Mouse (Mus musculus): ENCODE measurements around the gene A630095N17Rik.
"Not testable (repeated sequence)": the region's sequence is repeated elsewhere in the genome, so short reads cannot be mapped to it uniquely, and the experiment has no call there.

A630095N17Rik gene

DNA sequence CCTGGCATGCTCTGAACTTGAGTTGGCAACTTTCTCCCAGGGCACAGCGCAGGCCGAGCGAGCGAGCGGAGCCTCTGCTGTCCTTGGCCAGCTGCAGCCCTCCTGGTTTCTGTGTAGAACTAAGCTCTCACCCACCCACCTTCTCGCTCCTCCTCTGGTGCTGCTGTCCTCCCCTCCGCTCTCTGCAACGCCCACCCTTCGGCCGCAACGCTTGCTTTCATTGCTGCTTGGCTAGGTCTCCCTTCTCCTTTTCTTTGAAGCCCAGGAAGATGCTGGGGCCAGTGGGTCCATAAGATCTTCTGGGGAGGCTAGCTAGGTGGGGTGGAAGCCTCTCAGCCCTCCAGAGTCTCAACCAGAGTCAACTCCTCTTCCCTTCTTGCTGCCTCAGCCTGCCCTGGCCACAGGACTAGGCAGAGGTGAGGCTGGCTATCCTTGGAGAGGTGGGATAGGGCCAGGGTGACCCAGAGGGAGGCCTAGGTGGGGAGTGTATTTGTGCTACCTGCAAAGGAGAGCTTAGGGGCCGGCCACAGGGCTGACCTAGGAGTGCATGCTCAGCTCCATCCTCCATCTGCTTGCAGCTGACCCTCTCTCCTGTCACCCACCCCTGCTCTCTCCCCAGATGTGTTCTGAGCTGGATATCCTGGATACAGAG lies 12.4 kb upstream of the A630095N17Rik start:
- CTCF ChIA-PET, result no interaction called here

DNA sequence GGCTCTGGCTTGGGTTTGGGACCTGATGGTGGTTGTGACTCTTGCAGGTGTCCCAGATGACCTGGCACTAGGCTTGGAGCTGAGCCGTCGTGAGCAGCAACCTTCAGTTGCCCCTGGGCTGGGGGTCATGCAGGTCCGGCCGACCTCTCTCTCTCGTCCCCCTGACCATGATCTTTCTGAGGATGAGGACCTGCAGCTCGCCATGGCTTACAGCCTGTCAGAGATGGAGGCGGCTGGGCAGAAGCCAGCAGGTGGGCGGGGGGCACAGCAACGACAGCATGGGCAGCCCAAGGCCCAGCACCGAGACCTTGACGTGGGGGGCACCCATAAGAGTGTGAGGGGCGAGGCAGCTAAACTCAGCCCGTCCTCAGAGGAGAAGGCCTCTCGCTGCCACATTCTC lies 11.5 kb upstream of the A630095N17Rik start:
- CTCF ChIA-PET, result no interaction called here

DNA sequence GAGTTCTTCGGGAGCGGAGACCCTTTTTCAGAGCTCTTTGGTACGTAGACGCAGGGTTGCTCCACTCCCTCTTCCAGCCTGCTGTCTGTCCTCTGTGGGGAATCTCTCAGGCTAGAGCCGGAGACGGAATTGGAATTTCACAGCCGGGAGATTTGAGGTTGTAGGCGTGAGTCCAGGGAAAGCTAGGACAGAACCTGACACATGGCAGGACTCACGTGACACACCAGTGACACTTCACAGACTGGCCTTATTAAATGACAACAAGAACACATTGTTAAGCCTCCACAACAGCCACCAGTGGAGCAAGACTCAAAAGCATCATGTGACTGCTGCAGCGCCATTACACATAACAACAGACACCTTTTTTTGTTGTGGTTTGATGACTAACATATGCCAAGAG lies 7.7 kb upstream of the A630095N17Rik start:
- CTCF ChIA-PET, result no interaction called here

DNA sequence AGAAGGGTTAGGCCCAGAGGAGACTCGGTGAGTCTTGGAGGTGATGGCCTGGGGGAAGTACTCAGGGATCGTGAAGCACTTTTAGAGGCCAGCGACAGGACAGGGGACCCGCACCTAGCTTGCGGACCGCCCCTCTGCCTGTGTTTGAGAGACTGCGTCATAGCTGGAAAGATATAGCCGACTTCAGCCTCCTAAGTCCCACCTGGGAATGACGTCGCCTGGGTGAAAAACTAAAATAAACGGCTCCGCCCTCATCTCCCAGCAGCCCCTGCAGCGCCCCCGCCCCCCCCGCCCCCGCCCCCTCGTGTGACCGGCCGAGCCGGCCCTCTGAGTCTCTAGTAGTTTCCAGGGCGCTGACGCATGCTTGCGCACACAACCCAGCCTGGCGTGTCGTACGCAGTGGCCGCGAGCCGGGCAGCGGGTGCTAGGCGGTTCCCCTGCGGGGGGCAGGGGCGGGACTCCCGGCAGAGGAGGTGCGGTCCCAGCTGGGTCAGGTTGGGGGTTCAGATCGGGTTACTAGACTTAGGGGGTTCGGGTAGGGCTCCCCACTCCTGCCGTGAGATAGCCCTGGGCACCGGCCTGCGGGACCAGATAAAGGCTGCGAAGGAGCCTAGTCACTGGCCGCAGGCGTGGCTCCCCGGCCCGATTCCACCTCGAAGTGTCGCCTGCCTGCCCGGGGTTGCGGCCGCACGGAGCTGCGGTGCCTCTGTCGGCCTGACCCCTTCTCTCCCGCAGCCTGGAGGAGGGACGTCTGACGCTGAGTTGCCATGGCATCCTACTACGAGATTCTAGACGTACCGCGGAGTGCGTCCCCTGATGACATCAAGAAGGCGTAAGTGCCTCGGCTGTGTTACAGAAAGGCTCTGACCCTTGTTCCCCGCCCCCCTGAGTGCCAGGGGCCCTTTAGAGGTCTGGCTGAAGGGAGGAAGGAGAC lies 4.5 kb upstream of the A630095N17Rik start, which contains the start of gene Dnajb2:
Dnajb2 (plus strand) TSS at position 290 of the 934 bp plus-strand sequence.
- CTCF ChIA-PET, result interaction anchor here (0.6 to 1.9 kb wide), 7 partner anchors 13 to 535 kb away, joined by 3 to 25 read pairs (median 5); partner anchors contain the start of gene Zfand2b

DNA sequence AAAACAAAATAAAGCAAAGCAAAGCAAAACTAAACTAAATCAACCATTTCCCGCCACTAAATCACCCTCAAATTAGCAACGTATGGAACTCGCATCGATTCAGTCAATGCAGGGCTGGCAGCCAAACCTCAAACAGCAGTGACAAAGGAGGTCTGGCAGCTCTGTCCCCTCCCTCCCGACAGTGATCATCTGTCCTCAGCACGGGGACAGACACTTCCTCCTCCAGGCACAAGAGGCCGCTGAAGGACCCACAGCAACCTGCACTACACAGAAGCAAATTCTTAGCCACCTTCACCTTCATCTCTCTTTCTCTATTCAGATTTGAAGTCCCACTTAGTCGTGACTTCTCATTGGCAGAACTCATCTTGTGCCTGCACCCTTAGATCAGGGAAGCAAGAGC lies 2.7 kb upstream of the A630095N17Rik start:
- CTCF ChIA-PET, result interaction anchor here (0.7 kb wide), 1 partner anchor 17 kb away, joined by 3 read pairs; no protein-coding TSS in a partner anchor

DNA sequence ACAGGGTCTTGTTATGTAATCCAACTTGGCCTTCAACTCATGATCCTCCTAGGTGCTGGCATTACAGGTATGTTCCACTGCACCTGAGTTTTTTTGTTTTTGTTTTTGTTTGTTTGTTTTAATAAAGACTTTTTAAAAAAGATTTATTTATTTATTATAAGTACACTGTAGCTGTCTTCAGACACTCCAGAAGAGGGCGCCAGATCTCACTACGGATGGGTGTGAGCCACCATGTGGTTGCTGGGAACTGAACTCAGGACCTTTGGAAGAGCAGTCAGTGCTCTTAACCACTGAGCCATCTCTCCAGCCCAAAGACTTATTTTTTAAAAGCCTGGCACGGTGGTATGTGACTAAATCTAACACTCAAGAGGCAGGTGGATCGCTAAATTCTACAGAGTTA lies 587 bp upstream of the A630095N17Rik start:
- CTCF ChIA-PET, result not testable (repeated sequence)

DNA sequence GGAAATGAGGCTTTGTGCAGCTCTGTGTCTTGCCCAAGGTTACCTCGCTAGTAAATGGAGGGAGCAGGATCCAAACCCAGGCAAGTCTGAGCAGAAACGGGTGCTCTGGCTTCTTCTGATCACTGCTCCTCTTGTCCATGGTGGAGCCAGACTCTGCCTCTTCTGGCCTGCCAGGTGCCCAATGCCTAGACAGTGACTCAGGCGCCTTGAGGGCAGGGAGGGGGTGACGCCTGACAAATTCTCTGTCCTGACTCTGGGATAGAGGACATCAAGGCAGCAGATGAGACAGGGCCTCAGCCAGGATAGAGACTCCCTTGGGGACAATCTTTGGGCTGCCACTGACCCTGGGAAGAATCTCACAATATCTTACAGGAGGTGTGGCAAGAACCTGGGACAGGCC lies 678 bp downstream of the A630095N17Rik start:
- CTCF ChIA-PET, result no interaction called here

DNA sequence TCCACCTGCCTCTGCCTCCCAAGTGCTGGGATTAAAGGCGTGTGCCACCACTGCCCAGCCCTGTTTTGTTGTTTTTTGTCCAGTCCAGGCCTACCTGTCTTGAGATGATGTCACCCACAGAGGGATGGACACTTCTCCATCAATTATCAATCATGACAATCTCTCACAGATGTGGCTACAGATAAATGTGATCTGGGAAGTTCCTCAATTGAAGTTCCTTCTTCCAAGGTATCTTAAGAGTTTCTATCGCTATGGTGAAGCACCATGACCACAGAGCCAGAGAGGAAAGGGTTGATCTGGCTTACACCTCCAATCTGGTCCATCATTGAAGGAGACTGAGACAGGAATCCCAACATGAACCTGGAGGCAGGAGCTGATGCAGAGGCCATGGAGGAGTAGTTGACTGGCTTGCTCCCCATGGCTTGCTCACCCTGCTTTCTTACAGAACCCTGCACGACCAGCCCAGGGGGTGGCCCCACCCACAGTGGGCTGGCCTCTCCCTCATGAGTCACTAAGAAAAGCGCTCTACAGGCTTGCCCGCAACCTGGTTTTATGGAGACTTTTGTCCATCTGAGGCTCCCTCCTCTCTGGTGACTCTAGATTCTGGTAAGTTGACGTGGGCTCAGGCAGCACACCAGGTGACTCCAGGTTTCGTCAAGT lies 1.4 kb downstream of the A630095N17Rik start:
- CTCF ChIA-PET, result no interaction called here

DNA sequence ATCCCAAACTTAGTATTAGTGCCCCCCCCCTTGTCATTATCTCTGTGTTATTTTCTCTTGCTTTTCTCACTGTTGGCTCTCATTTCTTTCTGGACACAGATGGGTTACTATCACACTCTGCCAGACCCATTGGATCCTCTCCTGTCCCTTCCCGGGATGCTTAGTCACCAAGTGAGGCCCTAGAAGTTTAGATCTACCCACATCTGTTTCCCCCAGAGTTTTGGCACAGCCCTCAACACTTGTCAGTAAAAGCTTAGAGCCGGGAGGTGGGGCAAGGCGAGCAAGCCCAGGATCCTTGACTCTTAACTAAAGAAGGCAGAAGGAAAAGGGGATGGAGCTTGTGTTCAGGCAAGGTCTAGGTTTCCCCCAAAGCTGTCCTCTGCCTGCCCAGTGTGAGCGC lies 2.7 kb downstream of the A630095N17Rik start:
- CTCF ChIA-PET, result no interaction called here

DNA sequence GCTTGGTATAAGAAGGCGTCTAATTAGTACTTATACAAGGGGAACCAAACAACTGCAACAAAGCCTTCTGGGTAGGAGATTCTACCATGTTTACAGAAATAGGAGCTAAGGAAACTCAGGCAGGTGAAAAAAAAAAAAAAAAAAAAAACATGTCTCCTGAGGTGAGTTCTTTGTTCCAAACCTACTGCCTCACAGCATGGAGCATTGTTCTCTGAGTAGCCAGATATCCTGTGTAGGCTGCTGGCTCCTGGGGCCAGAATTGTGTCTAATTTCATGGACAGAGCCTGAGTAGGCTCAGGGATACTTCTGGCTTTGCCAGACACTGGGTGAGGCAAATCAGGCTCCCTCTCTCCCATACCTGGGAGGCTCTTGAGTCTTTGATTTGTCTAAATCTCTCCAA lies 4.2 kb downstream of the A630095N17Rik start:
- CTCF ChIA-PET, result interaction anchor here (0.7 kb wide), 1 partner anchor 24 kb away, joined by 3 read pairs; no protein-coding TSS in a partner anchor

DNA sequence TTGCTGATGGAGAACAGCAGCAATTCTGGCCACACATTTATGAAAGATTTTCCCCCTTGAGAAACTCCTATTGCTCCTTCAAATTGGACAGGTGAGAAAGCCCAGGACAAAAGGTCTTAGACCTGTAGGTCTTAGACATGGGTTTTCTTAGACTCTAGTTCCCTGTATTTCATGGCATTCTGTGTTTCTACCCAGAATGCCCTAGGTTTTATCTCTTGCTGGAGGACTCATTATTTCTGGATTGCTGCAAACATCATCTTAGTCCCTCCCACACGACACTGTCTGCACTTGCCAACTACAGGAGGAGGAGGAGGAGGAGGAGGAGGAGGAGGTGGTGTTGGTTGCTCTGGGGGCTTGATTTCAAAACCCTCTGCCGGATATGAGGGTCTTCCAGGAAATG lies 5.8 kb downstream of the A630095N17Rik start:
- CTCF ChIA-PET, result no interaction called here

DNA sequence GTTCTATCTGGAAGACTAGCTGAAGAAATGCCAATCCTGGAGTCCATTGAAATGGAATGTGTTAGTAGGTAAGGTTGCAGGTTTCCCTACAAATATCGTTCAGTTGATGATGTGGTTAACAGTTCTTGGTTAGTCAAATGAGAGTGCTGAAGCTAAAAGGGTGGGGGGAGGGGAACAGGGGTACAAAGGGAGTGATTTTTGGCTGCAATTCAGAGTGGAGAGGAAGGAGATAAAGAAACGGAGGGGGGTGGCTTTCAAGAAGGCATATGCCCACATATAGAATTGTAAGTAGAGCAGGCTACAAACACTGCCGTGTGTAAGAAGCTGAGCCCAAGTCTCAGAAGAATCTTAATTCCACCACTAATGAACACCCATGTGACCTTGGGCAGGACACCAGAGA lies 6.4 kb downstream of the A630095N17Rik start:
- CTCF ChIA-PET, result no interaction called here

DNA sequence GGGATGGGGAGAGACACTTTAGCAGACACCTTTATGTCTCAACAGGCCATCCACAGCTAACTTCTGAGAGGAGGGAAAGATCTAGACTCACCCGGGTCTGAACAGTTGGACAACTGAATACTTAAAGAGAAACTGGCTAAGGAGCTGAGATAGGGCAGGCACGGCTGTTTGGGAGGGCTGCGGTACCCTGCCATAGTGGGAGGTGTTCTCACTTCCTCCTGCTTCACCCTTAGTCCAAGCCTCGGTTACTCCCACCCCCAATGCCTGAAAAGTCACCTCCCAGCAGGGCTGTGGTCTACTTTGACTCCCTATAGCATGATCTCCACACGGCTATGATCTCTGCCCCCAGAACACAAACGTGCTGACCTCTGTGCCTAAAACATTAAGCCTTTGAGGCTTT lies 8.4 kb downstream of the A630095N17Rik start:
- CTCF ChIA-PET, result interaction anchor here (0.7 kb wide), 1 partner anchor 12 kb away, joined by 9 read pairs; no protein-coding TSS in a partner anchor

DNA sequence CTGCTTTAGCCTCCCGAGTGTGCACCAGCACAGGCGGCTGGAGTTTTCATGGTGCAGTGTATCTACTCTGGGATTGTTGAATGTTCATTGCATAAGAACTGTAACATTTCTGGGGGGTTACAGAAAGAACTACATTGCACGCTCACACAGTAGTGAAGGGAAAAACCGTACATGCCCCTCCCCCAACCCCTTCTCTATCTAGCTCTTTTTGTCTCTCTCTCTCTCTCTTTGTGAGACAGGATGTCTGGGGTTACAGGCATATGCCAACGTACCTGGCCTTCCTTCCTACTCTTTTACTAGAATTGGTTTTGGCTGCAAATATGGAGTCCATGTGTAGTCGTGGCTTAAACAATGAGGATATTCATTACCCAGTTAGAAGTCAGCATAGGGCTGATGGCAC lies 9.0 kb downstream of the A630095N17Rik start:
- CTCF ChIA-PET, result no interaction called here

DNA sequence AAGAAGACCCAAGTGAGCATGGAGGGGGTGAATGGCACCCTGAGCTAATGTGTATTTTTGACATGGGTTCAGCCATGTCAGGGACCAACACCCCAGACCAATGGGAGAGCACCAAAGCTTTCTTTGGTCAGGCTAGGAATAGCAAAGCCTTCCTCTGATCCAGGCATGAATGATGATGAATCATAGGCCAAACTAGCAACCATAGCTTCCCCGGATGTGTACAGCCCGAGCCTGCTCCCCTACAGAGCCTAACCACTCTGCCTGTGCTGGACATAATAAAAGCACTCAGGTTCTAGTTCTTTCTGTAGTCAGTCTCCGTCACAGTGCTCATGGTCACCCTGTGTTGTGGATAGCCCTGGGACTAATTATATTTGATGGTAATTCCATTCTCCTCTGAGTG lies 10.4 kb downstream of the A630095N17Rik start:
- CTCF ChIA-PET, result interaction anchor here (0.7 kb wide), 1 partner anchor 10 kb away, joined by 4 read pairs; no protein-coding TSS in a partner anchor

DNA sequence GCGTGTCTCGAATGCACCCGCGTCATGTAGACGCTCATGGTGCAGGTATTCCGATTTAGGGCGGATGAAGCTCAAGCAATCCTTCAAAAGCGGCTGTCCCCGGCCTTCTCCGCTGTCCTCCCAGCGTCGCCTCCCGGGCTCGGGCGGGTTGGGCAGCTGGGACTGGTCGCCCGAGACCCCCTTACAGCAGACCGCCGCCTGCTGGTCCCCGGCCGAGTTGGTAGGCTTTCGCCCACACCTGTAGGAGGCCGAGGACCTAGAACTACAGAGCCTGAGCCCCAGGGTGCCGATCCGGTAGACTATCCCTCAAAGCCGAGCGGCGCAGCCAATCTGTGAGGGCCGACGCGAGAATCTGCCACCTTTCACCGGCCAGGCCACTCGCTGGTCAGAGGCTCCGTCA lies 12.4 kb downstream of the A630095N17Rik start, which contains the start of gene Tuba4a:
Tuba4a (minus strand) TSS at position 335 of the 400 bp plus-strand sequence.
- CTCF ChIA-PET, result interaction anchor here (0.6 kb wide), 2 partner anchors 16 to 305 kb away, joined by 3 to 5 read pairs; no protein-coding TSS in a partner anchor

DNA sequence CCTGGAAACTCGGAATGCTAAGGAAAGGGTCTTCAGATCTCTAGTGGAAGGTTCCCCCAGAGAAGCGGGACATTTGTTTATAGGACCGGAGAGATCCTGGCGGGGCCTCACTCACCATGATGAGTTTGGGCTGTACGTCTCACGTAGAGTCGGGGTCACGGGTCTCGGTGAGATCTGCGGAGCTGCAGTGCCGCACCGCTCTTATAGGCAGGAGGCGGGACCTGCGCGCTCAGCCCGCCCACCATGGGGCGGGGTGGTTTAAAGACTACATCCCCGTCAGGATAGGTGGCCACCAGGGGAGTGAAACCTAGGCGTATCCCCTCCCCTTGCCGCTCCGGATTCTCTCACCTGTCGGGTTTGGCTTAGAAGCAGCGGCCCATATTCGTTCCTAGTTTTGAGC lies 12.8 kb downstream of the A630095N17Rik start:
- CTCF ChIA-PET, result interaction anchor here (0.6 kb wide), 1 partner anchor 306 kb away, joined by 3 read pairs; no protein-coding TSS in a partner anchor

DNA sequence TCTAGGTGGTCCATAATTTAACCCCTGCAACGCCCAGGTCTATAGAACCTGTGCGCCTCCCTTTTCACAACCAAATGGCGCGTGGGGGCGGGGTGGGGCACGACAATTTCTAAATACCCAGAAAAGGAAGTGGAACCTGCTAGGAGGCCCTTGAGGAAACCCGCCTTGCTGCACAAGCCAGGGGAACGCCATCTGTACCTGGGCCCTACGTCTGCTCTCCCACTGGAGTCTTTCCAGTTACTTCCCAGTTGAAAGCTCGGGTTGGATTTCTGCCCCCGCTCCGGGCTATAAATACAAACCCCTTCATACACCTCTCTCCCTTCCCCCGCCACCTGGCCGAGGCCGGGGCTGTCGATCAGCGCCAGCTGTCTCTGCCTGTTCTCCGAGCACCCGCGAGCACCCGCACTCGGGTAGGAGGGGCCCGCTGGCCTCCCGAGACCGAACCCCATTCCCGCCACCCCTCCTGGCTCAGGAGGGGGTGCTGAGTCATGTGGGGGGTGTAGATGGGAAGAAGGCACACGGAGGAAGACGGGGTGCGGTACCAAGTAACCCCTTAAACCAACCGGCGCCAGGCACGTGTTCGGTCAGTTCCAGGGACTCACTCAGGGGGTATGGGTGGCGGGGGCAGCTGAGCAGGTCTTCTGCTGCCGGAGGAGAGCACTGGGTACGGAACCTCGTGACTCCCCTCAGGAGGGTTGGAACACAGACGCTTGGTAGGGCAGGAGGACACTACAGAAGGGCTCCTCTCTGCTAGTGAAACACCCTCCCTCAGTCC lies 13.5 kb downstream of the A630095N17Rik start:
- CTCF ChIA-PET, result interaction anchor here (1.4 kb wide), 1 partner anchor 18 kb away, joined by 5 read pairs; no protein-coding TSS in a partner anchor

DNA sequence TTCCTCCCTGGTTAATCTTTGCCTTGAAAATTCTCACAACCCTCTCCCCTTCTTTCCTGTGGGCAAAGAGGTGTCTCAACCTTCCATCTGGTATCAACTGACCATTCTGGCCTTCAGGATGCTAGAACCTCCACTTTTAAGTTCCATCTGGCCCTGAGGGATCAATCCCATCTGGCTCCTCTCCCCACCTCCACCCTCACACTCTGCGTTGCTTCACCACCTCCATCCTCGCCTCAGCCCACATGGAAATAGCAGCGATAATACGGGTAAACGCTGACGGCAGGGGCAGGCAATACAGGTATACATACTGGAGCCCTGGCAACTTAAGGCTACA lies 14.0 kb downstream of the A630095N17Rik start:
- CTCF ChIA-PET, result interaction anchor here (1.4 kb wide), 1 partner anchor 19 kb away, joined by 5 read pairs; no protein-coding TSS in a partner anchor

DNA sequence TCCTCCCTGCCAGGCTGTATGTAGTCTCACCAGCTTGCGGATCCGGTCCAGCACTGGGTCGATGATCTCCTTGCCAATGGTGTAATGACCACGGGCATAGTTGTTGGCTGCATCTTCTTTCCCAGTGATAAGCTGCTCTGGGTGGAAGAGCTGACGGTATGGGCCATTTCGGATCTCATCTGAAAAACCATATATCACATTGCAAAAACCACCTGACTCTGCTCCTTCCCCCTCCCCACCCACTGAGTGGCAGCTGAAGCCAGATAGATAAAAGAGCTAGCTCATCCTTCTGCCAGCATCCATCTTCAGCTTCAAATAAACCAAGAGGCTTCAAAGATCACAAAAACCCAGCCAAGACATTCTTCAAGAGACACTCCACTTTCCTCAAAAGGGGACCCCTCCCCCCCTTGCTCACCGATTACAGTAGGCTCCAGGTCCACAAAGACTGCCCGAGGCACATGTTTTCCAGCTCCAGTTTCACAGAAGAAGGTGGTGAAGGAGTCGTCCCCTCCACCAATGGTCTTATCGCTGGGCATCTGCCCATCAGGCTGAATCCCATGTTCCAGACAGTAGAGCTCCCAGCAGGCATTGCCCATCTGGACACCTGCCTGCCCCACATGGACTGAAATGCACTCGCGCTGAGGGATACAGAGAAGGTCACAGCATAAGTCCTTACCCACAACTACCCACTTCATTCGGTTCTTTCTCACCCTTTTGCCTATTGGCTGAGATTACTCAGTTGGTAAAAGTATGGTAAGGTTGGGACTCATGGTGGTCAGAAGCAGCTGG lies 14.9 kb downstream of the A630095N17Rik start:
- CTCF ChIA-PET, result interaction anchor here (0.6 kb wide), 1 partner anchor 454 kb away, joined by 9 read pairs; no protein-coding TSS in a partner anchor

Data from spleen, embryonic (tissue).